Mouse (Mus musculus) small intestine, adult 2 months (tissue): ENCODE measurements around the gene Gm10663.

Source experiments
- CTCF ChIP-seq: fragments of 200-500 bp; IDR thresholded peaks from 2 replicates; pipeline ENCODE4 v1.5.1; 2012; ENCODE audit warnings: low read depth, mild to moderate bottlenecking, control low read depth, inconsistent platforms, low read length, moderate library complexity, mixed read lengths; ENCODE audit not compliant: insufficient replicate concordance, insufficient read length; ENCODE audit errors: extremely low read depth
- POLR2A ChIP-seq: fragments of 200-500 bp; IDR thresholded peaks from 2 replicates; pipeline ENCODE4 v1.6.1; 2012; ENCODE audit warnings: low read depth, mild to moderate bottlenecking, control low read depth, inconsistent platforms, low read length, moderate library complexity

- TF ChIP-seq POLR2A (no peak), CTCF (no peak)
Observed at GRCm38 (mm10) chr8:65089781-65090180, 14.9 kb downstream of the Gm10663 start.
